Mouse (Mus musculus) retina, embryonic 14.5 days (tissue): ENCODE data around the gene Dgkh.

Experiments
- DNase-seq: peaks from one replicate; pipeline ENCODE4 v3.0.0-alpha.2; 2015; ENCODE audit warnings: low spot score

Gene Dgkh

GRCm38 (mm10) chr14:78674606-78675005 lies 58.0 kb downstream of the Dgkh start:
- no peak for DNase-seq

GRCm38 (mm10) chr14:78669986-78670385 lies 62.6 kb downstream of the Dgkh start:
- peak; percentile 42 for DNase-seq

- peak; percentile 95 for DNase-seq
Observed at GRCm38 (mm10) chr14:78668291-78668690, 64.3 kb downstream of the Dgkh start.

GRCm38 (mm10) chr14:78667763-78668162 lies 64.8 kb downstream of the Dgkh start:
- DNase-seq = no peak

GRCm38 (mm10) chr14:78662641-78663040 lies 69.9 kb downstream of the Dgkh start:
- no peak for DNase-seq

- no peak for DNase-seq
Observed at GRCm38 (mm10) chr14:78661462-78661861, 71.1 kb downstream of the Dgkh start.

GRCm38 (mm10) chr14:78658697-78659096 lies 73.9 kb downstream of the Dgkh start:
- DNase-seq = no peak

GRCm38 (mm10) chr14:78656832-78657626 lies 75.5 kb downstream of the Dgkh start:
- no peak for DNase-seq

GRCm38 (mm10) chr14:78654939-78655556 lies 77.5 kb downstream of the Dgkh start:
- no peak for DNase-seq

GRCm38 (mm10) chr14:78654196-78654595 lies 78.4 kb downstream of the Dgkh start:
- DNase-seq = no peak

- DNase-seq = no peak
Observed at GRCm38 (mm10) chr14:78653333-78653732, 79.2 kb downstream of the Dgkh start.

GRCm38 (mm10) chr14:78651696-78652095 lies 80.9 kb downstream of the Dgkh start:
- DNase-seq = no peak

GRCm38 (mm10) chr14:78650379-78651095 lies 82.0 kb downstream of the Dgkh start:
- no peak for DNase-seq

GRCm38 (mm10) chr14:78649525-78650274 lies 82.9 kb downstream of the Dgkh start:
- DNase-seq = no peak

- no peak for DNase-seq
Observed at GRCm38 (mm10) chr14:78645622-78646021, 87.0 kb downstream of the Dgkh start.

- no peak for DNase-seq
Observed at GRCm38 (mm10) chr14:78641314-78641713, 91.3 kb downstream of the Dgkh start.

GRCm38 (mm10) chr14:78639691-78640090 lies 92.9 kb downstream of the Dgkh start:
- no peak for DNase-seq

GRCm38 (mm10) chr14:78635612-78636400 lies 96.8 kb downstream of the Dgkh start:
- no peak for DNase-seq

- DNase-seq = no peak
Observed at GRCm38 (mm10) chr14:78632747-78633146, 99.8 kb downstream of the Dgkh start.

GRCm38 (mm10) chr14:78630923-78631875 lies 101.4 kb downstream of the Dgkh start:
- DNase-seq = no peak
